Mouse (Mus musculus) neural tube, embryonic 13.5 days (tissue): Measurements from ENCODE around the gene Mnt. TPM values are rescaled to one million over a fixed set of nuclear protein-coding genes. Genes with fewer than 3 reads are reported as not detected.

Experiments used
- ATAC-seq: fragments of 200-750 bp; cut with Nextera tagmentation; 2 replicates; pipeline ENCODE4 v1.8.0; 2017; ENCODE audit warnings: low read depth, mild to moderate bottlenecking, moderate TSS enrichment, moderate library complexity
- H3K27ac ChIP-seq: fragments of 300-500 bp; sonication (generic); replicated peaks from 2 replicates; pipeline ENCODE4 v1.5.1; 2015; ENCODE audit warnings: moderate library complexity, mild to moderate bottlenecking, inconsistent platforms
- H3K27me3 ChIP-seq: fragments of 300-500 bp; sonication (generic); 2 replicates; pipeline ENCODE4 v1.6.1; 2015; ENCODE audit warnings: mild to moderate bottlenecking, inconsistent platforms
- H3K36me3 ChIP-seq: fragments of 300-500 bp; sonication (generic); 2 replicates; pipeline ENCODE4 v1.6.1; 2015; ENCODE audit warnings: mild to moderate bottlenecking, inconsistent platforms
- H3K4me1 ChIP-seq: fragments of 300-500 bp; sonication (generic); replicated peaks from 2 replicates; pipeline ENCODE4 v1.6.1; 2015; ENCODE audit warnings: inconsistent platforms
- H3K4me2 ChIP-seq: fragments of 300-500 bp; sonication (generic); 2 replicates; pipeline ENCODE4 v1.6.1; 2015; ENCODE audit warnings: inconsistent platforms, mild to moderate bottlenecking, moderate library complexity
- H3K4me3 ChIP-seq: fragments of 300-500 bp; sonication (generic); 2 replicates; pipeline ENCODE4 v1.5.1; 2015; ENCODE audit warnings: mild to moderate bottlenecking, inconsistent platforms
- H3K9ac ChIP-seq: fragments of 300-500 bp; sonication (generic); 2 replicates; pipeline ENCODE4 v1.6.1; 2015; ENCODE audit warnings: moderate library complexity, mild to moderate bottlenecking, inconsistent platforms
- H3K9me3 ChIP-seq: fragments of 300-500 bp; sonication (generic); 2 replicates; pipeline ENCODE4 v1.6.1; 2016; ENCODE audit warnings: inconsistent platforms
- WGBS: fragments of 180-500 bp; shearing (Covaris S2); methylation state at CpG from one replicate; pipeline ENCODE4 v1.1.7; 2015; 5-methylcytosine and 5-hydroxymethylcytosine counted together
- polyA plus RNA-seq: library from polyadenylated mRNA; unstranded; fragments of >200 nt; fragmentation: Nextera tagmentation; extraction: Ambion mirVana; gene quantifications from 2 replicates; pipeline ENCODE4 v1.2.1, GENCODE M21; 2015

The Mnt gene
- polyA plus RNA-seq, 1 experiment from 2014 or later = 8.9 TPM

GRCm38 (mm10) chr11:74822746-74823440 lies 7.8 kb upstream of the Mnt start:
- H3K27ac ChIP-seq = no peak overlapping the region
- H3K27me3 ChIP-seq = no peaks in the 10 kb centered on the region
- no peak for ATAC-seq
- 79% methylated on average over 7 of the region's 7 CpGs for WGBS
- H3K4me3 ChIP-seq = no peak overlapping the region
- H3K4me2 ChIP-seq = no peak overlapping the region
- no peak overlapping the region for H3K9ac ChIP-seq
- H3K9me3 ChIP-seq = no peaks in the 10 kb centered on the region
- peaks cover 16% of the 10 kb centered on the region for H3K36me3 ChIP-seq
- no peaks in the 10 kb centered on the region for H3K4me1 ChIP-seq

DNA sequence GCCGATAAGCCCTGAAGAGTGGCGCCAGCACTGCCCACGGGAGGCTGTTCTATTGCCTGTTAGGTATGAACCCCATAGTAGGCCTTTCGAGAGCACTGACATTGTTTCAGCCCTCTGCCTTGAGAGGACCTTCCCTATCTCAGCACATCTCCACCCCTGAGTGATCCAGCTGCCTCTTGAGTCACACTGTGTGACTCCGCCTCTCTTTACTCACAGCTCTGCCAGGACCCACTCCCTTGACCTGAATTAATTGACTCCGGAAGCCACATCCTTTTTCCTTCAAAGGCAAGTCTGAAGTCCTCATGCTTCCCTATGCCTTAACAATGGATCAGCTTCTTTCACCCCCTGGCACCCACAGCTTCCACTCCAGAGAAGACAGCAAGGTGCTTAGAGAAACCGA lies 4.6 kb upstream of the Mnt start:
- H3K4me1 ChIP-seq = peaks cover 12% of the 10 kb centered on the region
- no peaks in the 10 kb centered on the region for H3K9me3 ChIP-seq
- H3K4me3 ChIP-seq = no peak overlapping the region
- H3K27ac ChIP-seq = no peak overlapping the region
- WGBS = 73% methylated on average over 7 of the region's 7 CpGs
- H3K4me2 ChIP-seq = no peak overlapping the region
- H3K9ac ChIP-seq = no peak overlapping the region
- no peak for ATAC-seq
- H3K27me3 ChIP-seq = no peaks in the 10 kb centered on the region
- H3K36me3 ChIP-seq = no peaks in the 10 kb centered on the region; the same call in 1 of the 2 replicates

DNA sequence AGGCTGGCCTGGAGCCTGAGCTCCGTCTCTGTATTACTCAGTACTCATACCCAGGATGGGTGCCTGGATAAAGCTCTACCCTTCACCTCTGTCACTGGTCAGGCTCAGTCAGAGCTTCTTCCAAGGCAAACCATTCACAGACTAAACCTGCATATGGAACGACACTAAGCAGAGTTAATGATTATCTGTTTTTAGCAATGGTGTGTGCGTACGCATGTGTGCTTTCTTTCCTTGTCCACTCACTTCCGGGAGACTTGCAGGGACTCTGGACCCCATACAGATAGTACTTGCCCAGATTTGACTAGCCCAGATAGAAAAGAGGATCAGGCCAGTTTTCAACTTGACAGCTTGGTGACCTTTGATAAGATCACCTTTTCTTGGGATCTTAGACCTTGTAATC lies 4.0 kb upstream of the Mnt start:
- no peak overlapping the region for H3K9ac ChIP-seq
- 86% methylated on average over 5 of the region's 5 CpGs for WGBS
- no peak overlapping the region for H3K4me2 ChIP-seq
- H3K4me3 ChIP-seq = no peak overlapping the region
- no peaks in the 10 kb centered on the region; the same call in 1 of the 2 replicates for H3K36me3 ChIP-seq
- ATAC-seq = no peak
- H3K9me3 ChIP-seq = no peaks in the 10 kb centered on the region
- H3K27ac ChIP-seq = no peak overlapping the region
- peaks cover 12% of the 10 kb centered on the region for H3K4me1 ChIP-seq
- no peaks in the 10 kb centered on the region for H3K27me3 ChIP-seq

- 76% methylated on average over 7 of the region's 7 CpGs for WGBS
- ATAC-seq = no peak
- no peak overlapping the region for H3K4me2 ChIP-seq
- H3K9me3 ChIP-seq = no peaks in the 10 kb centered on the region
- no peaks in the 10 kb centered on the region; the same call in 1 of the 2 replicates for H3K36me3 ChIP-seq
- no peak overlapping the region for H3K4me3 ChIP-seq
- no peak overlapping the region for H3K27ac ChIP-seq
- no peaks in the 10 kb centered on the region for H3K27me3 ChIP-seq
- H3K4me1 ChIP-seq = peaks cover 18% of the 10 kb centered on the region
- H3K9ac ChIP-seq = no peak overlapping the region
Observed at GRCm38 (mm10) chr11:74827791-74828403, 2.8 kb upstream of the Mnt start.

DNA sequence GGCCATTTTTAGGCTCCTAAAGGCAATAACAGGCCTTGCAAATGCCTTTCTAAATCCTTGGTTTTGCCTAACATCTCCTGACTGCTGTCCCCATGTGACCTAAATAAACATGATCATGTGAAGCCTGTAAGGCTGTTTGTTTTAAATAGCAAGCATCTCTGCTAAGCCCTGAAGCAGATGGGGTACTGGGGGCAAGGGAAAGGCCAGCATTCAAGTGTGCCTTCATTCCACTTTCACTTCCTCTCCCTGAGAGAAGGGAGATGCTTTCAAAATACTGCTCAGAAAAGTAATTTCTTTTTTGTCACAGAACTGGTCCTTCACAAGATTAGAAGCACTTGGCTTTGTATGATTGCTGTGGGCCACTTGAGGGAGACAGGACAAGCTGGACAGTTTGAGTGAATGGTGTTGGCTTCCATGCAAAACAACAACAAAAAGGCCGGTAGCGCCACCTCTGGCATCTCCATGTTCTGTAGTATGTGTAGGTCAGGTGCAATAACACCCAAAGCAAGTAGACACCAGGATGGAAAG lies 2.3 kb upstream of the Mnt start:
- 36% methylated on average over 2 of the region's 2 CpGs for WGBS
- ATAC-seq = no peak

GRCm38 (mm10) chr11:74828965-74829550 lies 1.7 kb upstream of the Mnt start:
- Histone ChIP-seq H3K27me3 (no peaks in the 10 kb centered on the region), H3K9me3 (no peaks in the 10 kb centered on the region), H3K4me2 (peak overlapping the region; percentile 82), H3K27ac (peak overlapping the region; percentile 96), H3K4me3 (peak overlapping the region; percentile 99; the same call in 1 of the 2 replicates), H3K36me3 (no peaks in the 10 kb centered on the region), H3K9ac (peak overlapping the region; percentile 58), H3K4me1 (peaks cover 29% of the 10 kb centered on the region)
- WGBS = 12% methylated on average over 11 of the region's 11 CpGs
- ATAC-seq = no peak

More for the DNA sequence above, 2.3 kb upstream of the Mnt start:
- Histone ChIP-seq H3K9me3 (no peaks in the 10 kb centered on the region), H3K27ac (no peak overlapping the region), H3K4me1 (peaks cover 23% of the 10 kb centered on the region), H3K4me3 (no peak overlapping the region), H3K4me2 (0 out of 2 replicates have a peak overlapping the region, but pooled peaks have one; percentile 82), H3K27me3 (no peaks in the 10 kb centered on the region), H3K9ac (no peak overlapping the region), H3K36me3 (no peaks in the 10 kb centered on the region)

DNA sequence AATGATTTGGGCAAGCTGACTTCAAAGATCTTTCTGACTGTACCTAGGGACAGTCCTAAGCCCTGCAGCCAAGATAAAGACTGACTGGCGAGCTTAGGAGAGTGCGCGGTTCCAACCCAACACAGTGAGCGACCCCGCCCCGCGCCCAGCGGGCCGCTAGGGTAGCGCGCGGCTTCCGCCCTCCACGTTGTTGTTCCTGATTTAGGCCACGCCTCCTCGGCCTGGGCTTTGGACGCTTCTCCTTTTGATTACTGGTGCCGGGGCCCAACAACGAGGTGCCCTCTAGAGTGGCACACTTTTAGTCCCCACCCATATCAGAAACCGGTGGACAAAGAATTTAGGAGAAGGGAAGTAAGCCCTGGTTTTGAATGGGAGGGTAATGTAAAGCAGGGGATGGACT lies 908 bp upstream of the Mnt start:
- Histone ChIP-seq H3K4me1 (peaks cover 37% of the 10 kb centered on the region), H3K27ac (peak overlapping the region; percentile 96), H3K4me2 (peak overlapping the region; percentile 82), H3K27me3 (no peaks in the 10 kb centered on the region), H3K9me3 (no peaks in the 10 kb centered on the region), H3K4me3 (peak overlapping the region; percentile 99), H3K9ac (peak overlapping the region; percentile 58), H3K36me3 (no peaks in the 10 kb centered on the region)
- WGBS = 0% methylated on average over 20 of the region's 20 CpGs
- ATAC-seq = peak; percentile 44

DNA sequence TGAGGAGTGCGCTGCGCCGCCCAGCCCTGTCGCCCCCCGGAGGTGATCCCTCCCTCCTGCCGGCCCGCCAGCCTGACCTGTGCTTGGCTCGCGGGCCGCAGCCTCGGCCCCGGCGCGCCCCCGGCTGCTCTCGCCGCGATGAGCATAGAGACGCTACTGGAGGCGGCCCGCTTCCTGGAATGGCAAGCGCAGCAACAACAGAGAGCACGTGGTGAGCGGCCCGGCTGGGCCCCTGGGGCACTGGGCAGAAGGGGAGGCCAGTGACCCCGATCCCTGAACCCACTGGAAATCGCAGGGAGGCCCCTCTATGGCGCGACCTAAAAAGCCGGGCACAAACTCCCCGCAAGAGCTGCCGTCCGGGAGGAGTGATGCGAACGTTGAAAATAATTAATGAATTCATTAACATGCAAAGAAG lies 478 bp downstream of the Mnt start:
- Histone ChIP-seq H3K27me3 (no peaks in the 10 kb centered on the region), H3K4me2 (peak overlapping the region; percentile 82), H3K9me3 (no peaks in the 10 kb centered on the region), H3K4me1 (peaks cover 48% of the 10 kb centered on the region), H3K9ac (peak overlapping the region; percentile 98), H3K4me3 (peak overlapping the region; percentile 99), H3K36me3 (no peaks in the 10 kb centered on the region), H3K27ac (peak overlapping the region; percentile 96)
- under 1% methylated on average over 35 of the region's 35 CpGs for WGBS
- ATAC-seq = peak; percentile 3; the same call in 1 of the 2 replicates

DNA sequence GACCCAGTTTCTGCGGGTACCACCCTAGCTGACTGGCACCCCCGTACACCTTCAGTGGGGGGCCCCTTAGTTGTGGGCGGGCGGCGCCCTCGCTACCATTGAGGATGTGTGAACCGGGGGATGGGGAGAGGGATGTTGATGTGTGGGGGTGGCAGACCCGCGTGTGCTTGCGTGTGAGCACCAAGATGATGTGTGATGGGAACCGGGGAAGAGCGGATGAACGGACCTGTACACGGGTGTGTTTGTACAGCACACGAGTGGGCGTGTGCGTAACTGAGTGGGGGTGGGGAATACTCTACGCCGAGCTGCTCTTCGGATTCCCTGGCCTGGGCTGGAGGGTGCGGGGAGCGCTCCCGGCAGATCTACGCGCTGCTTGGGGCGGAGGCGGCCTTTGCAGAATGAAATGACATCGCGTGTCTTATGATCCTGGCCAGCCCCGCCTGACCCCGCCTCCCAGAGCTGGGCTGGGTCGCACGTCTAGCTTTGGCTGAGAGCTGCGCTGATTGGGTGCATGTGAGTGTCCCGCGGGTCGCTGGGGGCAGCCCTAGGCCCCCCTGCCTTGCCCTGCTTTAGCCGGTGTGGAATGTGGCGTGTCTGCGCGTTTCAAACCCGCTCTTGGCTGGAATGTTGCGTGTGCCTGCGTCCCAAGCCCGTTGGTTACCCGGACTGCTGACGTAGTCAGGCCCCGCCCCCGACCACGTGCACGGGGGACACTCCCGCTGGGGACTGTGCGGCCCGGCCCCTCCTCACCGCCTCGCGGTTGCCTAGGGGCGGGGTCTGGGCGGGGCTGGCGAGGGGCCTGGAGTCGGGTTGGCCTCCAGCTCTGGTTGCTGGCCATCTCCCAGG lies 1.1 kb downstream of the Mnt start:
- Histone ChIP-seq H3K9me3 (no peaks in the 10 kb centered on the region), H3K4me1 (peaks cover 54% of the 10 kb centered on the region), H3K9ac (peak overlapping the region; percentile 98), H3K4me2 (peak overlapping the region; percentile 82), H3K27ac (peak overlapping the region; percentile 96), H3K27me3 (no peaks in the 10 kb centered on the region), H3K36me3 (no peaks in the 10 kb centered on the region), H3K4me3 (peak overlapping the region; percentile 99)
- ATAC-seq = peak; percentile 66
- under 1% methylated on average over 61 of the region's 61 CpGs for WGBS

DNA sequence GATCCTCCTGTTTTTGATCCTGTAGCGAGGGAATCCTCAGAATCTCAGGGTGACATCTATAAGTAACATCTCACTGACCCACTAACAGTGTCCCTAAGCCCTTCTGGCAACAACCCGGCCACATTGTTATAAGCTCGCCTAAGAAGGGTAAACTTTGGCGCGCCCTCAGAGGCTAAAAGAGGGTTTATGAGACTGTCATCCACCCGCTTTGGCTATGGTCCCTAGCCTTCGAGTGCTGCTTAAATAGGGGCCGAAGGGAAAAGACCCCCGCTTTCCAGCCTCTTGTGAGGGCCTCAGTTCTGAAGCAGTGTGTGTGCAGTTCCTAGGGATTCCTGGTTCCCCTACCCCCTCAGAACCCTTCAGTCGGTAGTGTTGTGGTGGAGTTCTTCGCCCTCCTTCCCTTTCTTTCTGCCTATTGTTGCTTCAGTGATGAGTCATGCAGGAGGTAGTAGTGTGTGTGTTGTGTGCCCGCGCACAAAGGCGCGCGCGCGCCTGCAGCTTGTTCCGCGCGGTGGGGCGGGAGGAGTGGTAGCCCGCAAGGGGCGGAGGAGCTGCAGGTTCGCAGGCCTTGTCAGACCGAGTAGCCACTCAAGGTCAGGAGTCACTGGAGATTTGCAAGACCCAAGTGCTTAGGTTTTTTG lies 1.9 kb downstream of the Mnt start:
- H3K27me3 ChIP-seq = no peaks in the 10 kb centered on the region
- H3K9me3 ChIP-seq = no peaks in the 10 kb centered on the region
- no peaks in the 10 kb centered on the region for H3K36me3 ChIP-seq
- WGBS = under 1% methylated on average over 26 of the region's 26 CpGs
- H3K4me3 ChIP-seq = peak overlapping the region; percentile 99
- 0 out of 2 replicates have a peak, but pooled peaks have one; percentile 0 for ATAC-seq
- peak overlapping the region; percentile 82 for H3K4me2 ChIP-seq
- peaks cover 62% of the 10 kb centered on the region for H3K4me1 ChIP-seq
- H3K27ac ChIP-seq = peak overlapping the region; percentile 96
- peak overlapping the region; percentile 98 for H3K9ac ChIP-seq
